Mouse (Mus musculus) cortical plate, adult 2 months (tissue): ENCODE data around the gene Aldh3a2. TPM values are rescaled to one million over a fixed set of nuclear protein-coding genes. Genes with fewer than 3 reads are reported as not detected.
"Not testable (repeated sequence)": the region's sequence is repeated elsewhere in the genome, so short reads cannot be mapped to it uniquely, and the experiment has no call there.

ENCODE experiments used
- H3K27ac ChIP-seq: fragments of 200-500 bp; 2 replicates; pipeline ENCODE4 v1.5.1; 2012; ENCODE audit warnings: low read length, control low read depth, inconsistent platforms; ENCODE audit not compliant: insufficient read depth
- H3K4me1 ChIP-seq: fragments of 200-500 bp; 2 replicates; pipeline ENCODE4 v1.6.1; 2011; ENCODE audit warnings: low read length; ENCODE audit not compliant: control insufficient read depth, insufficient read depth
- H3K4me3 ChIP-seq: fragments of 200-500 bp; 2 replicates; pipeline ENCODE4 v1.5.1; 2011; ENCODE audit warnings: mild to moderate bottlenecking, low read length, control low read depth; ENCODE audit not compliant: insufficient read depth
- CTCF ChIP-seq: fragments of 200-500 bp; IDR thresholded peaks from 2 replicates; pipeline ENCODE4 v1.5.1; 2011; ENCODE audit warnings: mild to moderate bottlenecking, control low read depth, low read length; ENCODE audit not compliant: insufficient read depth; ENCODE audit errors: extremely low read depth
- POLR2A ChIP-seq: fragments of 200-500 bp; IDR thresholded peaks from 2 replicates; pipeline ENCODE4 v1.6.1; 2011; ENCODE audit warnings: mild to moderate bottlenecking, low read length, control low read depth; ENCODE audit not compliant: insufficient read depth; ENCODE audit errors: extremely low read depth
- polyA plus RNA-seq: library from polyadenylated mRNA; depleted of rRNA; stranded (reverse); fragments of >200 nt; gene quantifications from 2 replicates; pipeline ENCODE4 v1.2.3, GENCODE M21; 2012

Aldh3a2 gene
- polyA plus RNA-seq, 1 experiment, result 47.5 TPM

DNA sequence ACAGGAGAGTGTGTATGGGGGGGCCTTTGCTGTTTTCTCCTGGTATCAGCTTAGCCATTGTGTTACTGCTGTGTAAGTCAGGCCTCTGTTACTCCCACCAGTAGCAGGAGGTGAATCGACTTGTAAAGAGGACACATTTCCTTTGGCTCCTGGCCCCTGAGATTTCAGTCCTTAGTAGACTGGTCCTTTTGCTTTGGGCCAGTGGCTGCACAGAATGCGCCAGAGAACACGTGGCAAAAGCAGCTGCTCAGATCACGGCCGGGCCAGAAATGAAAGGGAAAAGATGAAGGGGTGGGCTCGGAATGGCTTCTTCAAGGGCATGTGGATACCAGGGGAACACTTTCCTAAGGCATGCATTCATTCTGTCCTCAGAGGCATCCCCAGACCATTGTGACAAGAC is 65.1 kb downstream of the Aldh3a2 start:
- no peak overlapping the region for H3K27ac ChIP-seq
- no peak overlapping the region for H3K4me3 ChIP-seq
- TF ChIP-seq CTCF, result no peak
- no peak for TF ChIP-seq POLR2A
- H3K4me1 ChIP-seq, result no peaks in the 10 kb centered on the region

DNA sequence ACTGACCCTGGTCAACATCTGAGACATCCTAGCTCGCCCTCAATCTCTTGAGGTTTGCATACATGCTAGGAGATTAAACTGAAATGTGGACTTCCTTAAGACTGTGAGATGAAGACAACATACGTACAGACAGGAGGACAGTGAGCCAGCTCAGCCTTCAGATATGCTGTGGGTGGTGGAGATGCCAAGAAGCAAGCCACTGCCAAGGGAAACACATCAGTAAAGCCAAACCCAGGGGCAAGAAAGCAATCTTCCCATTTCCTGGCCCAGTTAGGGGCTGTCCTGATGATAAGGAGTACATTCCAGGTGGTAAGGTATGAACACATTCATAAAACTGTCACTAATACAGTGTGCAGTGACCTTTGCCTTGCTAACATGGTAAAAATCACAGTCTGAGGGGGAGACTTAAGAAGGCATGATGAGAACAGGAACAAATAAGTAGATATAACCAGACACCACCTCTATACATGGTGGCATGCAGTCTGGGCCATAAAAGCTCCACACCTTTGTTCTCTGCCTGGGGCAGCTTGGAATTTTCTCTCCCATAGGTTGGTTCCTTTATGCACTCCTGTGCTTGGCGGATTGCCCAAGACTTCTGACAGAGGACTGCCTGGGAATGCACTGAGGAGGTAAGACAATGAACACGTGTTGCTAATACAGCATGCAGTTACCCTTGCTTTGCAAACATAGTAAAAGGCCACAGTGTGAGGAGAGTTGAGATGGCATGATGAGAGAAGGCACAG is 67.5 kb downstream of the Aldh3a2 start:
- H3K4me3 ChIP-seq, result no peak overlapping the region
- H3K27ac ChIP-seq, result no peak overlapping the region
- TF ChIP-seq CTCF, result no peak
- no peak for TF ChIP-seq POLR2A
- H3K4me1 ChIP-seq, result no peaks in the 10 kb centered on the region

DNA sequence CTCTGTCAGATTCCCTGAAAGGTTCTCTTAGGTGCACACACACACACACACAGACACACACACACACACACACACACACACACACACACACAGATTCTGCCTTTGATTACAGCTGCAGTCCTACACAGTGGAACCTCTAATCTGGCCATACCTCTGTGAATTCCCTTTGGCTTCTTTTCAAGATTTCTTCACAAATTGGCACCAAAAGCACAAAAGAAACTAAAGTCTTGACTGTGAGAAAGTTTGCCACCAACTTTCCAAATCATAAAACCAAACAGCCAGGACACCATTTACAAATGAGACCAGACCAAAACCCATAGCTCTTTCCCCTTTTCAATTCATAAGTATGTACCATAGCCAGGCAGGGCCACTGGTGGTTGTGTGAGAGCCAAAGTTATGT is 69.3 kb downstream of the Aldh3a2 start:
- H3K4me1 ChIP-seq, result no peaks in the 10 kb centered on the region
- no peak overlapping the region for H3K4me3 ChIP-seq
- TF ChIP-seq POLR2A (no peak), CTCF (no peak)
- H3K27ac ChIP-seq, result no peak overlapping the region

DNA sequence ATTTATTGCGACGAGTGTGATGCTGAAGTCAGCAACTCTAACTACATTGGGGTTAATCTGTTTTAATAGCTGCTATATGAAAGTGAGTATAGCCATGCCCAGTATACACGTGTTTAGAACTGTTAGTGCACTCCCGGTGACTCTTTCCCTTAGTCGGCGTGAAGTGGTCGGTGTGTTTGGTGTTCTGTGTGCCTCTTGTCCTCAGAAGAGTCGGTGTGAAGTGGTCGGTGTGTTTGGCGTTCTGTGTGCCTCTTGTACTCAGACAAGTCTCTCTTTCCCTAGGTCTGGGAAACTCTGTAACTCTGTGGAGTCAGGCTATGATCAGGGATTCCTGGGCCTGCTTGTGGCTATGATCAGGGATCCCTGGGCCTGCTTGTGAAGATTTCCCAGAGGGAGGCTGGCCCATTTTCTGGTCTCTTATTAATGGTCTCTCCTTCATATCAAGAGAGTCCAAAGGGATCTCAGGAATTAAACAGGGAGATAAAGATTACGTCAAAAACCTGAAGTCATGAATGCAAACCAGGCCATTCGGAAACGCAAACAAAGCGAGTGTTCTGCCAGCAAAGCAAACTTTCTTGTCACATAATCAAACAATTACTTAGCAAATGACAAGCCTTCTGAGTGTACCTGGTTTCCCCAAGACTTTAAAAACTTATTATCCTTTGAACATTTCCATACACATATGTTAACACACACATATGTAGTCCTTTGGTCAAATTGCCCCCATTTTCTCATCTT is 70.5 kb downstream of the Aldh3a2 start:
- H3K4me1 ChIP-seq, result no peaks in the 10 kb centered on the region
- TF ChIP-seq POLR2A, result no peak
- TF ChIP-seq CTCF, result no peak
- H3K4me3 ChIP-seq, result no peak overlapping the region
- H3K27ac ChIP-seq, result no peak overlapping the region

DNA sequence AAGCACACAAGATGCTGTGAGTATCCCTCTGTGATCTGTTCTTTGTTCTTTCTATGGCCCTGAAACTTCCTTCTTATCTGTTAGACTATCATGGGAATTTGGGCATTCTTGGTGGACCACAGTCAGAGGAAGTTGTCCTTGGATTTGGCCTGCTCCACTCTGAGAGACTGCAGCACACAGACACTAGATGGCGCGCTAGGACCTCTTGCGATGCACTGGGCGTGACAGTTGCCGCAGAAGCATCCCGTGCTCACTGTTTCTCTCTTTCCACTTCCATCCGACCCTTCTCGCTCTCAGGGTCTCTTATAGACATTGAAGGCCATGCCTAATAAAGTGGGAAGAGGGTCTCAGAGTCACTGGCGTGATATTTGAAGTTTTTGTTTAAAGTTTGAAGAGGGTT is 73.9 kb downstream of the Aldh3a2 start:
- Histone ChIP-seq H3K4me1 (no peaks in the 10 kb centered on the region), H3K4me3 (no peak overlapping the region), H3K27ac (no peak overlapping the region)
- no peak for TF ChIP-seq POLR2A
- peak; percentile 99 for TF ChIP-seq CTCF

DNA sequence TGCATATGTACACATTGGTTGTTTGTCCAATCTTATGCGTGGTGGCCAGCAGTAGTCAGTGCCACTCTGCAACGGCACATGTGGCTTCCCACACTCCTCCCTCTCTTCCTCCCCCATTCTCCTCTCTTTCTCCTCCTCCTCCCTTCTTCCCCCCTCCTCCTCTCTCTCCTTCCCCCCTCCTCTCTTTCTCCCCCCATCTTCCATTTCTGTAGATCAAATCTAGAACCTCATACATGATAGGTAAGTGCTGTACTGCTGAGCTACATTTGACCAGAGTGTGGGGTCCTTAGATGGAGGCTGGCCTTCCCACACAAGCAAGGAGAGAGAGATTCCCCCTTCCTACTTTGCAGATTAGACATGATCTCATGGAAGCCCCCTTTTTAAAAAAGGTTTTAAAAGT is 74.5 kb downstream of the Aldh3a2 start:
- TF ChIP-seq POLR2A (no peak), CTCF (no peak)
- no peaks in the 10 kb centered on the region for H3K4me1 ChIP-seq
- no peak overlapping the region for H3K27ac ChIP-seq
- H3K4me3 ChIP-seq, result no peak overlapping the region

DNA sequence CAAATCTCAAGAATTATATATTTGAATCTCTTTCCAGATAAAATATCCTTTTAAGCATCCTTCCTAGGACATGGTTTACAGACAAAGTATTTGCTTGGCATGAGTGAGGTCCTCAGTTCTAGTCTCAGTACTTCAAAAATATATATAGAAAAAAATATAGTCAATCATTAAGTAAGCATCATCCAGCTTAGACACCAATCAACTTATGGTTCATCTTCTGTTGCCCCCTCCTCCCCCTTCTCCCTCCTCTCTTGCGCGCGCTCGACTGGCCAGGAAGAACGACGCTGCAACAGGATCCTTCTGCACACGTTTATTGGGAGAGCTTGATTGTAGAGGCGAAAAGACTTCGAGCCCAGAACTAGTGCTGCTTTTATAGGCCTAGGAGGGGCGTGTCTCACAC is 75.1 kb downstream of the Aldh3a2 start:
- H3K4me1 ChIP-seq, H3K4me3 ChIP-seq, H3K27ac ChIP-seq: not testable (repeated sequence)

DNA sequence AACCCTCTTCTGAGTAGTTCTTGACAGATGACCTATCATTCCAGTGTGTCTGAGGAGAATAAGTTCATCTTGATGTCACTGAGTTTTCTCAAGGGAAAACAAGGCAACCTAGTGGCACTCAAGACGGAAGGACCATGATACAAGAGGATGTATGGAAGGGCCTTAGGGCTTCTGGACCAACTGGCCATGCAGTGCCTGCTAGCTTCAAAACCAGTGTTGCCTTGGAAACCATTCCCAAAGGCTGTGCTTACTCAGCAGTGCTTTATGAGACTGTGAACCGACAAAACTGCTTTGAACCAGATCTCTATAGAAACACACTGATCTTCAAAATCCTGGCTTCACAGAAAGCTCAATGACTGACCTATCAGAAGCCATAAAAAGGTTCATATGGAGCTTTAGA is 76.5 kb downstream of the Aldh3a2 start:
- H3K27ac ChIP-seq, result no peak overlapping the region

DNA sequence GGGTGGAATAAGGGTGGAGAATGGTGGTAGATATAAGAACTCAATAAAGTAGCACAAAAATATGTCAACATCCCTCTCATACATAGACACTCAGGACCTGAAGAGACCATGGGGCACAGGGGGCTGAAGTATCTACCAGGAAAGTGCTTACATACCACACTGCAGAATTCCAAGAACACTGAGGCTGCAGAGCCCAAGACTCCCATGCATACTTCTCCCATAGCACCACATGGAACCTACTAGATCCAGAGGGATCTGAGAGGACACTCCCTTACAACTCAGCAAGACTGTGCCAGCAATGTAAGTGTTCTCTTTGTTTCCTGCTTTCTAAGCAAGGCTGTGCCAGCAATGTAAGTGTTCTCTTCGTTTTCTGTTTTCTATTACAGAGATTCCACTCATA is 83.4 kb downstream of the Aldh3a2 start:
- H3K4me3 ChIP-seq, result no peak overlapping the region
- H3K27ac ChIP-seq, result no peak overlapping the region
- no peak for TF ChIP-seq CTCF
- no peak for TF ChIP-seq POLR2A
- no peaks in the 10 kb centered on the region for H3K4me1 ChIP-seq

More for the DNA sequence above, 76.5 kb downstream of the Aldh3a2 start:
- no peak overlapping the region for H3K4me3 ChIP-seq
- no peaks in the 10 kb centered on the region for H3K4me1 ChIP-seq
- TF ChIP-seq POLR2A (no peak), CTCF (no peak)

DNA sequence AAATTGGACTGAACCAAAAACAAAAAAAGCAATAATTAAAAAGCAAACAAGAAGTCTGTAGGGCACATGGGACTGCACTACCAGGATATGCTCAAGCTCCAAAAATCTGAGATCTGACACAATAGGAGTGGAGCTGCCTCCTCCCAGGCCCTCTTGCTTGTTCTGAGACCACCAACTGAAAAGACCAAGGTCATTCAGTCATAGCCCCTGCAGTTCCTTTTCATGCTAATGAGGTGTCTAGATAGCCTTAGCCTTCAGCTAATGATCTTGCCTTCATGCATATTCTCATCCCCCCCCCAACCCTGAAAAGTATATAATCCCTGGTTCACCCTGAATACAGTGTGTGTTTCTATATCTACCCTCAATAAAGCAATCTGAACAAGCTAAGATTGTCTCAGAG is 85.6 kb downstream of the Aldh3a2 start:
- Histone ChIP-seq H3K4me1 (no peaks in the 10 kb centered on the region), H3K27ac (no peak overlapping the region), H3K4me3 (no peak overlapping the region)
- TF ChIP-seq POLR2A (no peak), CTCF (no peak)
